Mouse (Mus musculus): ENCODE results near the gene Akap13.

GRCm38 (mm10) chr7:75550791-75551336 lies 95.5 kb downstream of the Akap13 start:
- no peak for TF ChIP-seq CTCF (IDR thresholded peaks at IDR 0.05; ENCODE audit: low read depth)
- no peak for TF ChIP-seq EP300 (IDR thresholded peaks at IDR 0.05; ENCODE audit: low read depth)

Data from heart, postnatal 0 days (tissue).